Mouse (Mus musculus): ENCODE results near the gene Rnf150. TPM values are rescaled to one million over a fixed set of nuclear protein-coding genes. Genes with fewer than 3 reads are reported as not detected.

Gene Rnf150
- under 1 TPM in 1 of 2 experiments, not detected in 1; 0.12 TPM for polyA plus RNA-seq (2017; shearing (Covaris generic))

GRCm38 (mm10) chr8:82863041-82863744, at the start of gene Rnf150:
Rnf150 (plus strand) TSS chr8:82863356.

Other genes starting within 250 kb of the Rnf150 start
- gene Zfp330, start 89.2 kb upstream of the Rnf150 start, polyA plus RNA-seq (2017; shearing (Covaris generic)) = 10 to 100 TPM; 71.6 to 74.5 TPM

Data from activated CD4-positive, CD25-positive, alpha-beta regulatory T cell (primary cell).